Mouse (Mus musculus) natural killer cell, adult 2 months (primary cell): ENCODE data around the gene Ednra.
A peak's percentile ranks its signal among the peaks of the same experiment; 100 is the strongest.
"Not testable (repeated sequence)": the region's sequence is repeated elsewhere in the genome, so short reads cannot be mapped to it uniquely, and the experiment has no call there.

ENCODE experiments used
- DNase-seq, 2 experiments: peaks; one replicate each; pipeline ENCODE4 v3.0.0; 2022; ENCODE audit warnings: low spot score in 2 of 2

Gene Ednra

GRCm38 (mm10) chr8:77717036-77717435 lies 7.2 kb downstream of the Ednra start:
- no peak for DNase-seq

DNA sequence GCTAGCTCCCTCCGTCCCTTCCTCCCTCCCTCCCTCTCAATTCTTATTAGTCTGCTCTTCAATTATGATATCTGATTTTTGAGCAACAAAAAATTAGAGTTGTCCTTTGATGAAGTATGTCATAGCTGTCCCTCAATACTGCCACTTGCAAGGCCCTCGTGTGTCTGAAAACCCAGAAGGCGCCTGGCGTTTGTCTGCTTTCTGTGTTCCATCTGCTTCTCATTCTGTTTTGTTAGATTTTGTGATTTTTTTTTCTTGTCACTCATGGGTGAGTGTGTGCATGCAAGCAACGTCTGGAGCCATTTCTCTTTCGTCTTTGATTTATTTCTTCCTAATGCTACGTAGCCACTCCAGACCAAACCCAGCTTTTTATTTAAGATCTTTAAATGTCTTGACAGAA lies 9.8 kb downstream of the Ednra start:
- no peak for DNase-seq

- peak; percentile 1 to 7 for DNase-seq
These were observed 10.6 kb downstream of the Ednra start for GRCm38 (mm10) chr8:77713688-77714087.

- DNase-seq = no peak
These were observed 19.5 kb downstream of the Ednra start for GRCm38 (mm10) chr8:77704768-77705167.

DNA sequence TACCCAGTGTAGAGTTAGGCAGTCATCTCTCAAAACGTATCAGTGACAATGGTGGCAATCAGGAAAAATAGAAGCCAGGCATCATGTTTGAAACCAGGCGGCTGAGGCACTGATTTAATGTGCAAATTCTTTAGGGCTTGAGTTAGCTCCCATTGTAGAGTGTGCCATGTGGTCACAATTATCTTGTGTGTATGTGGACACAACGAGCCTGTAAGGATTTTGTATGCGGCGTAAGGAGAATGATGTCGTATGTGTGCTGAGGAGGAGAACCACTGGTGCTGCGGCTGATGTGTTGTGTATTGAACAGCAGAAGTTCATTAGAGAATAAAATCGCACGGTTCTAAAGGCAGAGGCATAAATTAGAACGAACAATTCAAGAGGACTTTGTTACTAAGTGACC lies 26.2 kb downstream of the Ednra start:
- DNase-seq = no peak

- no peak for DNase-seq
These were observed 28.1 kb downstream of the Ednra start for GRCm38 (mm10) chr8:77696182-77696581.

GRCm38 (mm10) chr8:77695486-77696058 lies 28.7 kb downstream of the Ednra start:
- no peak for DNase-seq

GRCm38 (mm10) chr8:77695070-77695469 lies 29.2 kb downstream of the Ednra start:
- DNase-seq = no peak

DNA sequence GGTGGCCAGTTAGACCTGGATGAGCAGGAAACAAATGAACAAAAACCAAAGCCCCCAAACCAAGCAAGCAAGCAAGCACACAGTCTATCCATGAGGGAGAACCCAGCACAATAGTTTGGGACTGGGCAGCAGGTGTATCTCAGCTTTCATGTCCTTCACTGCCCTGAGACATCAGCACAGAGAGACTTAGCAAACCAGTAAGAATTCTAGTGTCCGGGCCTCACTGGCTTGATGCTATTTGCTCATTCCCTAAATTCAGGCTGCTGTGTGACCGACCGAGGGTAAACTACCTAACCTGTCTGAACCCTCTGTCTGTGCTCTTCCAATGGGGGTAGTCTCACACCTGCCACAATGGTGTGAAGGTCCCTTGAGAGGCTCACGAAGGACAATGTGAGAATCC lies 29.7 kb downstream of the Ednra start:
- no peak for DNase-seq

- DNase-seq = not testable (repeated sequence)
These were observed 34.7 kb downstream of the Ednra start for GRCm38 (mm10) chr8:77689421-77690059.

GRCm38 (mm10) chr8:77688978-77689377 lies 35.3 kb downstream of the Ednra start:
- no peak for DNase-seq

DNA sequence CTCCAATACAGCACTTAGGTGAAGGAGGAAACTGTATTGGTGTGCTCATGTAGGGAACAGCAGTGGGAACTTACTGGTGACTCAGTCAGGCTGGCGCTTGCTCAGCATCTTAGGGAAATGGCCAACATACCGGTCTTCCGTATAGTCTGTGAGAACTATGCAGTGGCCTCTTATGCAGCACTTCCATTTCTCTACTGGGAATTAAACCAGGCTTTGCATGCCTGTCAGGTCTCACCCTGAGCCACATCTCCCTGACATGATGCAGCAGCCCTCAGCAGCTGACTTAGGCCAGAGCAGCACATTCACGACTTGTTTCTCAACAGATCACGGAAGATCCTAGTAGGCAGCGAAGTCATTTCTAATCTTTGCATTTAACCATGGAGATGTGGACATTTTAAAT lies 39.9 kb downstream of the Ednra start:
- no peak for DNase-seq

DNA sequence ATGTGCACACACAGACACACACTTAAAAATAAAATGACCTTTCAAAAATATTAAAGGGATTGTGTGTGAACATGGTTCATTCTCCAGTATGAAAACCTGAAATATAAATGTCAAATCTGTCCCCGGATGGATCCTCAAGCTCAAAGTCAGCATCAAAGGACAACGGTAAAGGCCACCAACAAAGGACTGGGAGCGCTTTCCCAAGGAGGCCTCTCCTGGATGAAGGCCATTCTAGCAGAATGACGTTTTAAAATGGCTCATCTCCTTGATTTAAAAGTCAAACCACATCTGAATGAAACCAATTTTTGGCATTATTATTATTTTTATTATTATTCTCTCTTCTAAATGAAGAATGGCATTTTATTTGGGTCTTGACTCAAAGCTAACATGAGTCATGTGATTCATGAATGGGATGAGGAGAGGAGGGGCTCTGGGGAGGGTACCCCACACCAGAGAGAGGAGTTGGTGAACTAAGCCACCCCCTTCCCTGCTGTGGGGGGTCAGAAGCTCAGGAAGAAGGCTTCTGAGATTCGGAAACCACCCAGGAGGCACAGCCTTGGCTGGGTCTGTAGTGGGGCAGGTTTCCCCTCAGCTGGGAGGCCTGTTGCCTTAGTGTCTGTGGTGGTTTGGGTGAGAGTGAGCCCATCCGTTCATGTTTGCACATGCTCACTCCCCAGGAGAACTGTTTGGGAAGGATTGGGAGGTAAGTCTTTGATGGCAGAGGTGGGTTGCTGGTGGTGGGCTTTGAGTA lies 40.7 kb downstream of the Ednra start:
- no peak for DNase-seq

DNA sequence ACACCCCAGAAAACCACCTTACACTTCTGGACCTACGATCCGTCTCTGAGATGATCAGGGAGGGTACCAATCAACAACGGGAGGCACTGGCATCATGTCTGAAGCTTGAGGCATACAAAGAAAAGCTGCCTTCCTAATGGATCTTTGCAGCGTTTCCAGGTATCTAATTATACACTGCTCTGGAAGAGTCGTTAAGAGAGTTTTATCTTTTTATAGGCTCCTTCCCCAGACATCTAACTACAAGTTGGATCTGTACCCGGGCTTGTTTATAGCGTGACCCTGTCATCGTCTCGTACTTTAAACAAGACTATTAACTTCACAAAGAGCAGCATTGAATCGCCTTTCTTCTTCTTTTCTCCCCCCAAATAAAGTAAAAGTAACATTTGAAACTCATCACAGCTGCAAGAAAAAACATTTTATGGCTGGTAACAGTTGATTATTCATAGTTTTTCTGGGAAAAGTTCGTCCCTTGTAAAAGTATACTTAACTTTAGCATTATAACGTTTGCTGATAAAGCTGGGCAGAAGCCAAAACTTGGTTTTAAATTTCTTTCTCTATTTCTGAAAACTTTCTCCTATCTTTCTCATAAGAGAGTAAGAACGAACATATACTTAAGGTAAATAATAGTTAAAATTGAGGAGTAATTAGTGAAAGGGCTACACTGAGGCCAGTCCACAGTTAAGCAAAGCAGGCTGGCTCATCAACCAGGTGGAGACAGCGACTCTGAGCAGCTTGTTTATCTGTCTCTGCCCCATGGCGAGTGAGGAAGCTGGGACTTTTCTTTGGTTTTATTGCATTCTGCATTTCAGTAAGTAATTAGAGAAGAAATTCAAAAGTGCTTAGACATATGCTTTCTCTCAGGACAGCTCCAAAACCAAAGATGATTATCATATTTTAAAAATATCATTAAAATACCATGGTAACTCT lies 42.0 kb downstream of the Ednra start:
- no peak for DNase-seq

GRCm38 (mm10) chr8:77672036-77672435 lies 52.2 kb downstream of the Ednra start:
- no peak for DNase-seq

DNA sequence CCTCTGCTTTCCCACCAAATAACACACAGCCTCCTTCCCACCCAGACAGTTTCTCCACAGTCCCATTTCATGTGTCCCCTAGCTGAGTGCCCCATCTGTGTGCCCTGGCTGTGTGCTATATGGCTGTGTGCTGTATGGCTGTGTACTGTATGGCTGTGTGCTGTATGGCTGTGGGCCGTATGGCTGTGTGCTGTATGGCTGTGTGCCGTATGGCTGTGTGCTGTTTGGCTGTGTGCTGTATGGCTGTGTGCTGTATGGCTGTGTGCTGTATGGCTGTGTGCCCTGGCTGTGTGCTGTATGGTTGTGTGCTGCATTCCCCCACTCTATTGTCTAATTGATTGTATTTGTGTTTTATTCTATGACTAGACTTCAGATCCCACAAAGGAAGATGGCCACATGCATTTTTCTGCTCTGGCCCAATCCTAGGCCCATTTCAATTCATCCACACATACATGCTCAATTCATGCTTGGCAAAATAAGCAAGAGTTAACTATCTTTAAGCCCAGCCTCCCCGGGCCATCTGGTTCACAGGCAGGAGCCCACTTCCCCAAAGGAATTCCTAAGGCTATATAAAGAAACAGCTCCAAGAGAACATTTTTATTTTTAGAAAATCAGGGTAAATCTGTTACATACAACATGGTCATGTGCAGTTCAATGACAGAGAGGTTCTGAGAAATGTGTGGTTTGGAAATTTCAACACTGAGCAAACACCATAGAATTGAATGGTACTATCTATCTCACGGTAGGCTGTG lies 53.5 kb downstream of the Ednra start:
- no peak for DNase-seq

DNA sequence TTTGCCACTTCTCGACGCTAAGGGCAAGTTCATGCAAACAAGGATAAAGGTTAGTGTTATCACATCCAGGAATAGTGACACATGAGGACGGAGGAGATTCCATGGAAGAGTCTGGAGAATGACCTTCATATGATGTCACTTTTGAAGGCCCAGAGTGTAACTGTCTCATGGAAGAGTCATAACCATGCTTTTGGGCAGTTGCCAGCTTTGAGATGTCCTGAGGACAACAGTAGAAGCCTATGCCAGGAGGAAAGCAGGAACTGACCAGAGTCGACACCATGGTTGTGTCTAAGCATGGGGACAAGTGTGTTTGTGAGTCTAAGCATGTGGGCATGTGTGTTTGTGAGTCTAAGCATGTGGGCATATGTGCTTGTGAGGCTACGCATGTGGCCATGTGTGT lies 56.3 kb downstream of the Ednra start:
- DNase-seq = no peak

DNA sequence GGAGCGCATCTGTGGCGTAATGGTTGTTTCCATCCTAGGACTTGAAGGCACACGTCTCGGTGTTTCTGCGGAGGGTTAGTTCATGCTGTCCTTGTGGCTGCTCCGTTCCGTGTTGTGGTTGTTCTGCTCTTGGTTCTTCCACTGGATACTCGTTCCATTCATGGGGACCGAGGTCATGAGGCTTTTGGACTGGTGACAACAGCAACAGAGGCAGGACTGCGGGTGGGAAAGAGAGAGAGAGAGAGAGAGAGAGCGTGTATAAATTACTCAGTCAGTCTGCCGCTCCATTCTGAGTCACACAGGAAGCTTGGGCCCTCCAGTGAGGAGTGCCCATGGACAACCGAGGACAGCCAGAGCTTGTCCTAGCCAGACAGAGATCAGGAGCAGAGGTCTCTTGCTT lies 59.4 kb downstream of the Ednra start:
- no peak for DNase-seq

- DNase-seq = no peak
These were observed 64.7 kb downstream of the Ednra start for GRCm38 (mm10) chr8:77659534-77660080.

DNA sequence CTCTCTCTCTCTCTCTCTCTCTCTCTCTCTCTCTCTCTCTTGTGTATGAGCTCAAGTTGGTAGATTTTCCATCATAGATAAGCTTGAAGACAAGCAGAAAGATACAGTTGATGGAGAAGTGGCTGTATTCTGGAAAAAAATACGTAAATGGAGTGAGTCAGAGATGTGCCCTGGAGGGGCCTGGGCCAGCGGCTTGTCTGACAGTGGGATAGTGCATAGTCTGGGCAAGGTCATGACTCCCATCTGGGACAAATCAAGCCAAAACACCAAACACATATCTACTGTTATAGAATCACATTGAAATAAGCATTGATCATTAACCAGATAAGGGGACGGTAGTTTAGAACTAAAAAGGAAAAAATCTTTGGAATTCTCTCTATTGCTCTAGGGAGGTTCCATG lies 65.9 kb downstream of the Ednra start:
- DNase-seq = no peak

DNA sequence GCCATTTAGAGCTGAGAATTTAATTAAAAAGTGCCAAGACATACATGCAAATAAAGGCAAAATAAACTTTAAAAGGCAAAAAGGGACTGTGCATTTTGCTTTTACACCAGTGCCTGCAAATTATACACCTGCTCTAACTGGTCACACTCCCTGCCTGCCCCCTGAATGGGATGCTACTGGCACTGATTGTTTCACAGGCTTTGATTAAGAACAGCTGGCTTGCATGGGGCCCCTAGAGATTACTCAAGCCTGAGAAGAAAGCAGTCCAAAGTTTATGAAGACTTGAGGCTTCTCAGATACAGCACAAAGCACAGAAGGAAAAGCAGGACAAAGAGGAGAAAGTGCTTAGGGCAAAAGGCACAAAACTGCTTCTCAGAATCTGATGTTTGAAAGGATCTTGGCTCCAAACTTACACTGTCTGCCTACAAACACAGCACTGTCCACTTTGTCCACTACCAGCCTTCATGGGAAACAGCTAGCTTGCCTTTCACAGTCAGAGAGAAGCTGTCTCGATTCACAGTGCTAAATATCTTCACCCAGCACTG lies 73.5 kb downstream of the Ednra start:
- DNase-seq = no peak
